Mouse (Mus musculus): ENCODE data around the gene Trove2.

DNA sequence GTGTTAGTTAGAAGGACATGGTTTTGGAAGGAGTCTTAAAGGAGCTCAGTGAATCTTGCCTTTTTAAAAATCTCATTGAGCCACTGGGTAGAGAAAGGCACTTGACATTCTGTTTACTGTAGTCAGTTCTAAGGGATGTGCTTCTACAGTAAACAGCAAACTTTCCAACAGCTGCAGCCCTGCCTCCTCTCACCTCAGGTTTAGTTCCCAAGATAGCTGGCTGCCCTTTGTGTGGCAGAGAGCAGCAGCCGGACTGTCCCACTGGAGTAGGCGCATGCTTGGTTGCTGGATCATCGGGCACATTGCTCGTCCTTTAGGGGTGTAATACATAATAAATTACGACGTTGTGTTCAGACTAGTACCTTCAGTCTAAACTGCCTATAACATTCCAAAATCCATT is 32.2 kb upstream of the Trove2 start:
- TF ChIP-seq CTCF (IDR thresholded peaks at IDR 0.05; ENCODE audit: low read depth), result no peak
- no peak for TF ChIP-seq EP300 (IDR thresholded peaks at IDR 0.05; ENCODE audit: low read depth)
